Mouse (Mus musculus) brain, embryonic 14.5 days (tissue): Measurements from ENCODE around the gene Cplx1.

ENCODE experiments used
- CTCF ChIP-seq: fragments of 200-500 bp; IDR thresholded peaks from 2 replicates; pipeline ENCODE4 v1.5.1; 2012; ENCODE audit warnings: inconsistent platforms, mild to moderate bottlenecking, moderate library complexity, borderline replicate concordance; ENCODE audit not compliant: insufficient read depth, insufficient read length; ENCODE audit errors: extremely low read depth
- POLR2A ChIP-seq: fragments of 200-500 bp; IDR thresholded peaks from 2 replicates; pipeline ENCODE4 v1.6.1; 2012; ENCODE audit warnings: mild to moderate bottlenecking, inconsistent platforms, borderline replicate concordance; ENCODE audit not compliant: poor library complexity, insufficient read depth, insufficient read length, severe bottlenecking; ENCODE audit errors: extremely low read depth

DNA sequence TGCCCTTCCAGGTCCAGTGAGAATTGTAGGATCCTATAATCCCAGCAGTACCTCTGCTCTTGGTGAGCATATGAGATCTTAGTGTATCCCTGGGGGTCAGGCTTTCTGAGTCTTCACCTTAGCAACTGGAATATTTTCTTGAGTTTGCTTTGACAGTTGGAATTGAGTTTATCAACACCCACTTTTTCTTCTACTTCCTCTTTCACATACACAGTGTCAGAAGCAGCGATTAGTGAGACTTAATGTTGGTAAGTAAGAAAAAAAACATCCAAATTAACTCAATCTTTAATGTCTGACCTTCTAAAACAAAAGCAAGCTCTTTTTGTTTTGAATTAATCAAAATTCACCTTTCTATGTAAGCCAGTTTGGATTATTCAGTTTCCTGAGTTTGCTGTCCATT, 48.3 kb downstream of the Cplx1 start:
- TF ChIP-seq CTCF (no peak), POLR2A (no peak)
